ENCODE assay signal across 11 mouse cellular contexts in the genomic region with DNA sequence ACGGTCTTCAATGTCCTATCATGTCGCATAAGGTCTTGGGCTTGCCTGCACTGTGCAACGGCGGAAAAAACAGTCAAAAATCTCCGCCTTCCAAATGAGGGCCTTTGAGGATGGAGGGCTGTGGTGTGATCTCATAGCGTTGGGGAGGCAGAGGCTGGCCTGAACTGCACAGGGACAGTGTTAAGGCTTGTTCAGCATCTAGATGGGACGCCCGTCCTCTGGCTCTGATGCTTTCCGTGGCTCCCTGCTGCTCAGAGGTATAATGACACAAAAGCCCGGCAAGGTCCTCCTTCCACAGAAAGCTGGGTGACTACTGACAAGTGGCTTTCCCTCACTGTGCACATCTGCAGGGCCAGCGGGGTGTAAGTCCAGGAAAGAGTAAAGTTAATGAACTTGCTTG. TPM values are rescaled to one million over a fixed set of nuclear protein-coding genes. Genes with fewer than 3 reads are reported as not detected.
DNase-seq lines count a peak whose midpoint lies in the region; ATAC-seq and TF ChIP-seq lines count a peak whose summit lies in the region.
"Had no signal": no experiment of that assay in that cellular context is flagged by ENCODE, and none has a peak within 500 bp of the region (broad histone marks: within the 10 kb centered on the region; RNA-seq: fewer than 3 reads in every experiment).

No protein-coding gene starts in this region.

- peaks cover 9% of the 10 kb centered on the region for H3K4me1 ChIP-seq in heart, embryonic 16.5 days (ENCODE audit: control insufficient read depth, insufficient read depth, low read length)
- H3K4me1 ChIP-seq in midbrain, embryonic 11.5 days (ENCODE audit: control insufficient read depth, insufficient read depth, low read length) = peaks cover 6% of the 10 kb centered on the region; the same call in 1 of the 2 replicates
- H3K4me1 ChIP-seq in midbrain, embryonic 16.5 days (ENCODE audit: control insufficient read depth, insufficient read depth, low read length) = no peaks in the 10 kb centered on the region
- peaks cover 8% of the 10 kb centered on the region for H3K4me1 ChIP-seq in forebrain, embryonic 13.5 days
- peaks cover 38% of the 10 kb centered on the region for H3K4me1 ChIP-seq in liver, postnatal 0 days (ENCODE audit: insufficient read depth)

- H3K4me2 ChIP-seq in heart, embryonic 16.5 days (ENCODE audit: low read depth, low read length) = peak overlapping the region; percentile 46
- peak overlapping the region; percentile 36; the same call in 1 of the 2 replicates for H3K4me2 ChIP-seq in midbrain, embryonic 11.5 days
- H3K4me2 ChIP-seq in midbrain, embryonic 16.5 days (ENCODE audit: low read length) = no peak overlapping the region
- peak overlapping the region; percentile 27 for H3K4me2 ChIP-seq in forebrain, embryonic 13.5 days
- 0 out of 2 replicates have a peak overlapping the region, but pooled peaks have one; percentile 63 for H3K4me2 ChIP-seq in liver, postnatal 0 days (ENCODE audit: low read depth, low read length)

- peak overlapping the region; percentile 30 for H3K4me3 ChIP-seq in heart, embryonic 16.5 days (ENCODE audit: low read length)
- peak overlapping the region; percentile 17; the same call in 1 of the 2 replicates for H3K4me3 ChIP-seq in midbrain, embryonic 11.5 days (ENCODE audit: low read depth, low read length)
- H3K4me3 ChIP-seq in midbrain, embryonic 16.5 days (ENCODE audit: low read depth, low read length) = no peak overlapping the region
- no peak overlapping the region for H3K4me3 ChIP-seq in forebrain, embryonic 13.5 days
- no peak overlapping the region for H3K4me3 ChIP-seq in liver, postnatal 0 days (ENCODE audit: low read depth, low read length)

- H3K9me3 ChIP-seq in heart, embryonic 16.5 days (replicated peaks; ENCODE audit: control insufficient read depth, low read length) = no peaks in the 10 kb centered on the region; the same call in 1 of the 2 replicates
- H3K9me3 ChIP-seq in midbrain, embryonic 11.5 days (ENCODE audit: control insufficient read depth, low read length) = no peaks in the 10 kb centered on the region
- H3K9me3 ChIP-seq in midbrain, embryonic 16.5 days (replicated peaks; ENCODE audit: control insufficient read depth, low read length, poor library complexity, severe bottlenecking) = no peaks in the 10 kb centered on the region
- no peaks in the 10 kb centered on the region for H3K9me3 ChIP-seq in forebrain, embryonic 13.5 days (replicated peaks)
- no peaks in the 10 kb centered on the region for H3K9me3 ChIP-seq in liver, postnatal 0 days (ENCODE audit: low read length)

- peaks cover 1% of the 10 kb centered on the region; the same call in 1 of the 2 replicates for H3K27me3 ChIP-seq in heart, embryonic 16.5 days (ENCODE audit: control insufficient read depth, insufficient read depth, low read length)
- peaks cover 18% of the 10 kb centered on the region for H3K27me3 ChIP-seq in midbrain, embryonic 11.5 days (ENCODE audit: control insufficient read depth, insufficient read depth, low read length)
- H3K27me3 ChIP-seq in midbrain, embryonic 16.5 days (ENCODE audit: control insufficient read depth, insufficient read depth, low read depth, low read length) = peaks cover 24% of the 10 kb centered on the region
- H3K27me3 ChIP-seq in forebrain, embryonic 13.5 days = peaks cover 50% of the 10 kb centered on the region
- H3K27me3 ChIP-seq in liver, postnatal 0 days (ENCODE audit: insufficient read depth, low read length) = peaks cover 4% of the 10 kb centered on the region; the same call in 1 of the 2 replicates

- intact Hi-C loops in heart, postnatal 14 days (cut with DNase I) = no loop called here

- 43% methylated on average over 11 of the region's 11 CpGs for WGBS in heart, embryonic 16.5 days
- 16% methylated on average over 11 of the region's 11 CpGs for WGBS in midbrain, embryonic 11.5 days
- 27% methylated on average over 11 of the region's 11 CpGs for WGBS in midbrain, embryonic 16.5 days
- WGBS in forebrain, embryonic 13.5 days = 22% methylated on average over 11 of the region's 11 CpGs
- 69% methylated on average over 11 of the region's 11 CpGs for WGBS in liver, postnatal 0 days (ENCODE audit: insufficient replicate concordance)

- no peaks in the 10 kb centered on the region for H3K36me3 ChIP-seq in heart, embryonic 16.5 days (ENCODE audit: control insufficient read depth, insufficient read depth)
- no peaks in the 10 kb centered on the region for H3K36me3 ChIP-seq in midbrain, embryonic 11.5 days (ENCODE audit: control insufficient read depth, insufficient read depth, low read length)
- no peaks in the 10 kb centered on the region for H3K36me3 ChIP-seq in midbrain, embryonic 16.5 days (ENCODE audit: control insufficient read depth, insufficient read depth, low read length)
- H3K36me3 ChIP-seq in forebrain, embryonic 13.5 days (ENCODE audit: poor library complexity, severe bottlenecking) = no peaks in the 10 kb centered on the region
- H3K36me3 ChIP-seq in liver, postnatal 0 days (replicated peaks; ENCODE audit: insufficient read depth, low read length) = peaks cover 27% of the 10 kb centered on the region

- TF ChIP-seq EP300 in liver, postnatal 0 days (IDR thresholded peaks at IDR 0.05; ENCODE audit: low read depth) = no peak

- TF ChIP-seq CTCF in liver, postnatal 0 days (IDR thresholded peaks at IDR 0.05; ENCODE audit: low read depth) = no peak

- no peak for ATAC-seq in heart, embryonic 16.5 days (replicated peaks; ENCODE audit: extremely low read depth, insufficient read depth, low FRiP score)
- no peak for ATAC-seq in midbrain, embryonic 11.5 days (ENCODE audit: low FRiP score)
- ATAC-seq in midbrain, embryonic 16.5 days = no peak
- no peak for ATAC-seq in forebrain, embryonic 13.5 days
- no peak for ATAC-seq in liver, postnatal 0 days

- 0 out of 2 replicates have a peak overlapping the region, but pooled peaks have one; percentile 40 for H3K27ac ChIP-seq in heart, embryonic 16.5 days (ENCODE audit: low read length)
- H3K27ac ChIP-seq in midbrain, embryonic 11.5 days (ENCODE audit: low read depth, low read length) = no peak overlapping the region
- no peak overlapping the region for H3K27ac ChIP-seq in midbrain, embryonic 16.5 days (ENCODE audit: low read length)
- no peak overlapping the region for H3K27ac ChIP-seq in forebrain, embryonic 13.5 days
- H3K27ac ChIP-seq in liver, postnatal 0 days (ENCODE audit: low read depth) = no peak overlapping the region

- DNase-seq in heart, postnatal 14 days = no peak
- no peak for DNase-seq in midbrain, embryonic 11.5 days (ENCODE audit: low spot score, missing footprints)
- no peak for DNase-seq in liver, postnatal 0 days
- no peak for DNase-seq in Muller cell, postnatal 12 days (ENCODE audit: inconsistent ontology term)
- DNase-seq in right cerebral cortex, postnatal 36 days (ENCODE audit: low spot score in 2 of 2) = no peak
- DNase-seq: adrenal gland, postnatal 10 days; cerebellum, postnatal 10 days; kidney, postnatal 25 days had no signal

- H3K9ac ChIP-seq in heart, embryonic 16.5 days (ENCODE audit: low read length) = peak overlapping the region; percentile 34
- H3K9ac ChIP-seq in midbrain, embryonic 11.5 days (ENCODE audit: low read length) = peak overlapping the region; percentile 46
- H3K9ac ChIP-seq in midbrain, embryonic 16.5 days (ENCODE audit: low read depth, low read length) = no peak overlapping the region
- 0 out of 2 replicates have a peak overlapping the region, but pooled peaks have one; percentile 48 for H3K9ac ChIP-seq in forebrain, embryonic 13.5 days
- no peak overlapping the region for H3K9ac ChIP-seq in liver, postnatal 0 days (replicated peaks)

RNA-seq across cellular contexts. Expression of gene Arhgap45, which starts 3.7 kb away (rescaled TPM):
- 10.9 and 17.7 TPM in 2 replicates for polyA plus RNA-seq in heart, embryonic 16.5 days (2015; fragmentation: Nextera tagmentation; extraction: Ambion mirVana)
- 10 to 100 TPM in 1 of 2 experiments, 1 to 10 TPM in 1; 4.9 to 11.3 TPM for total RNA-seq in heart, postnatal 14 days (2021)
- polyA plus RNA-seq in midbrain, embryonic 11.5 days (2014; fragmentation: Nextera tagmentation; extraction: Ambion mirVana) = 3.6 and 3.8 TPM in 2 replicates
- 1.2 TPM in 2 replicates for polyA plus RNA-seq in midbrain, embryonic 16.5 days (2015; fragmentation: Nextera tagmentation; extraction: Ambion mirVana)
- polyA plus RNA-seq in forebrain, embryonic 13.5 days (2015; fragmentation: Nextera tagmentation; extraction: Ambion mirVana) = 1.2 and 1.3 TPM in 2 replicates
- polyA plus RNA-seq in liver, postnatal 0 days (2015; fragmentation: Nextera tagmentation; extraction: Ambion mirVana) = 12.1 and 14.2 TPM in 2 replicates

RNA-seq across cellular contexts. Expression of gene Polr2e, which starts 19.4 kb away (rescaled TPM):
- polyA plus RNA-seq in heart, embryonic 16.5 days (2015; fragmentation: Nextera tagmentation; extraction: Ambion mirVana) = 136 and 144 TPM in 2 replicates
- 10 to 100 TPM; 68.6 to 73.5 TPM for total RNA-seq in heart, postnatal 14 days (2021)
- 200 and 225 TPM in 2 replicates for polyA plus RNA-seq in midbrain, embryonic 11.5 days (2014; fragmentation: Nextera tagmentation; extraction: Ambion mirVana)
- polyA plus RNA-seq in midbrain, embryonic 16.5 days (2015; fragmentation: Nextera tagmentation; extraction: Ambion mirVana) = 124 and 131 TPM in 2 replicates
- 193 and 199 TPM in 2 replicates for polyA plus RNA-seq in forebrain, embryonic 13.5 days (2015; fragmentation: Nextera tagmentation; extraction: Ambion mirVana)
- polyA plus RNA-seq in liver, postnatal 0 days (2015; fragmentation: Nextera tagmentation; extraction: Ambion mirVana) = 57.0 and 58.3 TPM in 2 replicates

RNA-seq across cellular contexts. Expression of gene Abca7, which starts 23.9 kb away (rescaled TPM):
- 3.2 TPM in 2 replicates for polyA plus RNA-seq in heart, embryonic 16.5 days (2015; fragmentation: Nextera tagmentation; extraction: Ambion mirVana)
- 1 to 10 TPM; 7.0 to 8.5 TPM for total RNA-seq in heart, postnatal 14 days (2021)
- polyA plus RNA-seq in midbrain, embryonic 11.5 days (2014; fragmentation: Nextera tagmentation; extraction: Ambion mirVana) = 2.8 and 2.9 TPM in 2 replicates
- polyA plus RNA-seq in midbrain, embryonic 16.5 days (2015; fragmentation: Nextera tagmentation; extraction: Ambion mirVana) = 4.1 and 4.8 TPM in 2 replicates
- 3.1 and 3.9 TPM in 2 replicates for polyA plus RNA-seq in forebrain, embryonic 13.5 days (2015; fragmentation: Nextera tagmentation; extraction: Ambion mirVana)
- 2.5 and 3.1 TPM in 2 replicates for polyA plus RNA-seq in liver, postnatal 0 days (2015; fragmentation: Nextera tagmentation; extraction: Ambion mirVana)

RNA-seq across cellular contexts. Expression of gene Gpx4, which starts 26.8 kb away (rescaled TPM):
- polyA plus RNA-seq in heart, embryonic 16.5 days (2015; fragmentation: Nextera tagmentation; extraction: Ambion mirVana) = 668 and 748 TPM in 2 replicates
- 100 to 1,000 TPM; 636 to 681 TPM for total RNA-seq in heart, postnatal 14 days (2021)
- polyA plus RNA-seq in midbrain, embryonic 11.5 days (2014; fragmentation: Nextera tagmentation; extraction: Ambion mirVana) = 581 and 594 TPM in 2 replicates
- polyA plus RNA-seq in midbrain, embryonic 16.5 days (2015; fragmentation: Nextera tagmentation; extraction: Ambion mirVana) = 509 and 552 TPM in 2 replicates
- polyA plus RNA-seq in forebrain, embryonic 13.5 days (2015; fragmentation: Nextera tagmentation; extraction: Ambion mirVana) = 487 and 489 TPM in 2 replicates
- polyA plus RNA-seq in liver, postnatal 0 days (2015; fragmentation: Nextera tagmentation; extraction: Ambion mirVana) = 537 and 560 TPM in 2 replicates

RNA-seq across cellular contexts. Expression of gene Cnn2, which starts 31.8 kb away (rescaled TPM):
- 218 and 255 TPM in 2 replicates for polyA plus RNA-seq in heart, embryonic 16.5 days (2015; fragmentation: Nextera tagmentation; extraction: Ambion mirVana)
- 10 to 100 TPM; 36.2 to 45.9 TPM for total RNA-seq in heart, postnatal 14 days (2021)
- 158 and 160 TPM in 2 replicates for polyA plus RNA-seq in midbrain, embryonic 11.5 days (2014; fragmentation: Nextera tagmentation; extraction: Ambion mirVana)
- 25.7 and 26.2 TPM in 2 replicates for polyA plus RNA-seq in midbrain, embryonic 16.5 days (2015; fragmentation: Nextera tagmentation; extraction: Ambion mirVana)
- polyA plus RNA-seq in forebrain, embryonic 13.5 days (2015; fragmentation: Nextera tagmentation; extraction: Ambion mirVana) = 30.0 and 32.2 TPM in 2 replicates
- polyA plus RNA-seq in liver, postnatal 0 days (2015; fragmentation: Nextera tagmentation; extraction: Ambion mirVana) = 40.7 and 42.8 TPM in 2 replicates

Comparison
In these comparisons a context has a peak if more than half of its experiments do, and no peak if none do; other contexts are left out.
1. H3K4me3 ChIP-seq: peak in heart, embryonic 16.5 days (single experiment) and midbrain, embryonic 11.5 days (single experiment); none in midbrain, embryonic 16.5 days (single experiment), forebrain, embryonic 13.5 days (single experiment) and liver, postnatal 0 days (single experiment).
2. H3K9ac ChIP-seq: peak in heart, embryonic 16.5 days (single experiment), midbrain, embryonic 11.5 days (single experiment) and forebrain, embryonic 13.5 days (single experiment); none in midbrain, embryonic 16.5 days (single experiment) and liver, postnatal 0 days (single experiment).